In the genomic region with DNA sequence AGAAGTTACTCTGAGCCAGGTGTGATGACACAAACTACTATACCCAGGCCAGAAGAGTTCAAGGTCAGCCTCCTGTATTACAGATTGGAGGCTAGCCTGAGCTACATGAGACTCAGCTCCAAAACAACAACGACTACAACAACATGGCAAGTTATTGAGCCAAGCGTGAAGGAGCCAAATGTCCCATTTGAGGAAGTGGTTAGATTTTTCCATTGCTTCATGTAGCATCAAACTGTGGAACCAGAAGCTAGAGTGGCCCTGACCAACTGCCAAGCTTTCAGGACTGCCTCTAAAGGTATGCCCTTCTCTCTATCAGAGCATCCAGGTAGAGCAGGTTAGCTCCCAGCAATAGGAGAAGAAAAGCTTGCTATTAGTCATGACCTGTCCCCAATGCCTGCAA, we compare ENCODE assay signal across 11 mouse cellular contexts.
"Had no signal": no experiment of that assay in that cellular context is flagged by ENCODE, and none has a peak within 500 bp of the region (broad histone marks: within the 10 kb centered on the region; RNA-seq: fewer than 3 reads in every experiment).

No protein-coding gene starts in this region.

- H3K9ac ChIP-seq: intestine, embryonic 15.5 days; limb, embryonic 15.5 days; liver, embryonic 12.5 days; lung, embryonic 15.5 days; neural tube, embryonic 12.5 days had no signal

- H3K36me3 ChIP-seq: limb, embryonic 15.5 days; lung, embryonic 15.5 days had no signal

- DNase-seq: kidney, adult 2 months; kidney, postnatal 25 days; midbrain, embryonic 14.5 days; right cerebral cortex, postnatal 14 days; thymus, postnatal 36 days had no signal

- ATAC-seq: intestine, embryonic 15.5 days; liver, embryonic 12.5 days had no signal

- H3K4me3 ChIP-seq: intestine, embryonic 15.5 days; limb, embryonic 15.5 days; liver, embryonic 12.5 days; lung, embryonic 15.5 days; midbrain, embryonic 10.5 days; neural tube, embryonic 12.5 days had no signal

- H3K27ac ChIP-seq: intestine, embryonic 15.5 days; limb, embryonic 15.5 days; liver, embryonic 12.5 days; lung, embryonic 15.5 days; midbrain, embryonic 10.5 days; neural tube, embryonic 12.5 days had no signal

- H3K27me3 ChIP-seq: intestine, embryonic 15.5 days; limb, embryonic 15.5 days; liver, embryonic 12.5 days; lung, embryonic 15.5 days; neural tube, embryonic 12.5 days had no signal

- H3K9me3 ChIP-seq: intestine, embryonic 15.5 days; limb, embryonic 15.5 days; lung, embryonic 15.5 days; midbrain, embryonic 10.5 days; neural tube, embryonic 12.5 days had no signal

- H3K4me2 ChIP-seq: intestine, embryonic 15.5 days; limb, embryonic 15.5 days; liver, embryonic 12.5 days; lung, embryonic 15.5 days; neural tube, embryonic 12.5 days had no signal
